Mouse (Mus musculus) adrenal gland, postnatal 4 days (tissue): ENCODE results near the gene Acbd5. TPM values are rescaled to one million over a fixed set of nuclear protein-coding genes. Genes with fewer than 3 reads are reported as not detected.
"Not testable (repeated sequence)": the region's sequence is repeated elsewhere in the genome, so short reads cannot be mapped to it uniquely, and the experiment has no call there.

Experiments used
- DNase-seq, 2 experiments: peaks; one replicate each; pipeline ENCODE4 v3.0.0; 2021 to 2022; ENCODE audit warnings: low spot score in 2 of 2, mixed read lengths in 2 of 2
- long read RNA-seq, 2 experiments: library from polyadenylated mRNA; stranded (forward); transcript quantifications; one replicate each; pipeline ENCODE4 v2.0.0; 2021
- total RNA-seq, 2 experiments: library from RNA; stranded (reverse); gene quantifications; 2 replicates each; pipeline ENCODE4 v1.2.3; 2021

Gene Acbd5
- total RNA-seq: 10 to 100 TPM; 73.3 to 73.4 TPM
- long read RNA-seq, experiment 1, partial matches to known transcripts: 3 of 15 reads
- long read RNA-seq, experiment 1, other reads (novel, unspliced or antisense): 3 of 15 reads
- long read RNA-seq, experiment 2, full-length matches to known transcripts: 44 of 61 reads
- long read RNA-seq, experiment 2, partial matches to known transcripts: 6 of 61 reads
- long read RNA-seq, experiment 2, other reads (novel, unspliced or antisense): 11 of 61 reads

GRCm38 (mm10) chr2:23067552-23068369 is at the start of gene Acbd5:
Gene Acbd5 (plus strand): TSS chr2:23068167.
- peak; percentile 76 to 88 for DNase-seq

GRCm38 (mm10) chr2:23019170-23019569 is 48.8 kb upstream of the Acbd5 start:
- no peak for DNase-seq

GRCm38 (mm10) chr2:23021320-23021719 is 46.6 kb upstream of the Acbd5 start:
- no peak for DNase-seq

- DNase-seq: no peak
Observed at GRCm38 (mm10) chr2:23021721-23022120, 46.2 kb upstream of the Acbd5 start.

GRCm38 (mm10) chr2:23023023-23023422 is 44.9 kb upstream of the Acbd5 start:
- no peak for DNase-seq

GRCm38 (mm10) chr2:23023714-23024282 is 44.2 kb upstream of the Acbd5 start:
- DNase-seq: no peak

- DNase-seq: no peak
Observed at GRCm38 (mm10) chr2:23026379-23026778, 41.6 kb upstream of the Acbd5 start.

GRCm38 (mm10) chr2:23028826-23029225 is 39.1 kb upstream of the Acbd5 start:
- DNase-seq: no peak

- no peak for DNase-seq
Observed at GRCm38 (mm10) chr2:23030631-23031030, 37.3 kb upstream of the Acbd5 start.

- no peak for DNase-seq
Observed at GRCm38 (mm10) chr2:23034692-23035435, 33.1 kb upstream of the Acbd5 start.

- no peak for DNase-seq
Observed at GRCm38 (mm10) chr2:23035467-23035866, 32.5 kb upstream of the Acbd5 start.

- peak; percentile 10 to 33 for DNase-seq
Observed at GRCm38 (mm10) chr2:23039082-23040000, 28.6 kb upstream of the Acbd5 start.

GRCm38 (mm10) chr2:23040001-23040646 is 27.8 kb upstream of the Acbd5 start, which contains the start of gene Abi1:
Gene Abi1 (minus strand): TSS chr2:23040241.
- peak; percentile 68 to 83 for DNase-seq

- not testable (repeated sequence) for DNase-seq
Observed at GRCm38 (mm10) chr2:23040690-23041089, 27.3 kb upstream of the Acbd5 start.

GRCm38 (mm10) chr2:23041457-23041856 is 26.5 kb upstream of the Acbd5 start:
- no peak for DNase-seq

- no peak for DNase-seq
Observed at GRCm38 (mm10) chr2:23042189-23042588, 25.8 kb upstream of the Acbd5 start.

- DNase-seq: no peak
Observed at GRCm38 (mm10) chr2:23045703-23046102, 22.3 kb upstream of the Acbd5 start.

GRCm38 (mm10) chr2:23048006-23048405 is 20.0 kb upstream of the Acbd5 start:
- no peak for DNase-seq

GRCm38 (mm10) chr2:23051890-23052289 is 16.1 kb upstream of the Acbd5 start:
- no peak for DNase-seq

- no peak for DNase-seq
Observed at GRCm38 (mm10) chr2:23052523-23052922, 15.4 kb upstream of the Acbd5 start.
